Mouse (Mus musculus): ENCODE data around the gene Fcho2. TPM values are rescaled to one million over a fixed set of nuclear protein-coding genes. Genes with fewer than 3 reads are reported as not detected.

Fcho2 gene
- total and polyA plus RNA-seq, 3 experiments = 2.2 to 5.8 TPM; not detected in 1

DNA sequence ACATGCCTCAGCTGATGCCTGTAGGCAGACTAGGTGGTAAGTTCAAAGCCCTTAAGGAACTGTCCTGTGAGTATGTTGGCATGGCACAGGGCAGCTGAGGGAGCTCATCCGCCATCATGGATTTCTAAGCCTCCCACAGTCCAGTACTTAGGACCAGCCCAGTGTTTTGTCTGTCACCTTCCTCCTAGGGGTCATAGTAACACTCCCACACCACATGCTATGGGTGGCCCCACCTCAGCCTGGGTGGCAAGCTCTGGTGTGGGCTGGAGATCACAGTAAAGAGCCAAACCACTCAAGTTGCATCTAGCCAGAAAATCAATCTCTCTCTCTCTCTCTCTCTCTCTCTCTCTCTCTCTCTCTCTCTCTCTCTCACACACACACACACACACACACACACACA lies 136.0 kb downstream of the Fcho2 start:
- Histone ChIP-seq H3K9ac (ENCODE audit: control insufficient read depth, low read depth, low read length, poor library complexity, severe bottlenecking) (no peak overlapping the region), H3K27me3 (ENCODE audit: control insufficient read depth in 1 of 2, insufficient read depth in 2 of 2, low read length in 2 of 2) (no peaks in the 10 kb centered on the region), H3K27ac (ENCODE audit: control insufficient read depth, low read depth, low read length) (no peak overlapping the region), H3K4me3 (ENCODE audit: control insufficient read depth in 1 of 2, insufficient read depth in 1 of 2, low read depth in 2 of 2, low read length in 2 of 2) (no peak overlapping the region), H3K4me1 (ENCODE audit: control insufficient read depth in 1 of 2, insufficient read depth in 2 of 2, low read length in 2 of 2) (no peaks in the 10 kb centered on the region), H3K36me3 (ENCODE audit: control insufficient read depth in 1 of 2, insufficient read depth in 2 of 2, low read length in 2 of 2) (no peaks in the 10 kb centered on the region), H3K9me3 (replicated peaks; ENCODE audit: insufficient read depth, low read length) (no peaks in the 10 kb centered on the region), H3K79me2 (ENCODE audit: control insufficient read depth, insufficient read depth, low read length, poor library complexity) (no peaks in the 10 kb centered on the region)
- no peak for DNase-seq (ENCODE audit: low read depth, low spot score)
- no peak for TF ChIP-seq GATA1 (IDR thresholded peaks at IDR 0.05; ENCODE audit: low read depth, low read length)
- no peak for TF ChIP-seq USF2 (IDR thresholded peaks at IDR 0.05; ENCODE audit: borderline replicate concordance in 1 of 2, insufficient read depth in 1 of 2, low read depth in 1 of 2, low read length in 2 of 2)

DNA sequence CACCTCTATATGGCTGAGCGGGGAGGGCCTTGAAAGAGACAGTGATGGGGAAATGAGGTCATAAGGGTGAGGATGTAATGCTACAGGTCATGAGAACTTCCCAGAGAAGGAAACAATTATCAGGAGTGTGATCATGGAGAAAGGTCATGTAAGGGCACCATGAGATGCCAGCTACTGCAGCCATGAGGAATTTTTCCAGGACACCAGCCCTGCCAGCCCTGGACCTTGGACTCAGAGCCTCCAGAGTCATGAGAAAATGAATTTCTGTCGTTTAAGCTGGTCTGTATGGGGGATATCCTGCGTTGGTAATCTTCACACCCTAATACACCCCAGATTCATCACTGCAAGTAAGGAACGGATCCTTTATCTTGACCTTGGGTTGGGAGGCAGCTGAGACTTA lies 141.3 kb downstream of the Fcho2 start:
- Histone ChIP-seq H3K36me3 (ENCODE audit: control insufficient read depth in 1 of 2, insufficient read depth in 2 of 2, low read length in 2 of 2) (no peaks in the 10 kb centered on the region), H3K9ac (ENCODE audit: control insufficient read depth, low read depth, low read length, poor library complexity, severe bottlenecking) (no peak overlapping the region), H3K79me2 (ENCODE audit: control insufficient read depth, insufficient read depth, low read length, poor library complexity) (no peaks in the 10 kb centered on the region), H3K4me1 (ENCODE audit: control insufficient read depth in 1 of 2, insufficient read depth in 2 of 2, low read length in 2 of 2) (no peaks in the 10 kb centered on the region), H3K9me3 (replicated peaks; ENCODE audit: insufficient read depth, low read length) (no peaks in the 10 kb centered on the region), H3K27me3 (ENCODE audit: control insufficient read depth in 1 of 2, insufficient read depth in 2 of 2, low read length in 2 of 2) (no peaks in the 10 kb centered on the region), H3K4me3 (ENCODE audit: control insufficient read depth in 1 of 2, insufficient read depth in 1 of 2, low read depth in 2 of 2, low read length in 2 of 2) (no peak overlapping the region), H3K27ac (ENCODE audit: control insufficient read depth, low read depth, low read length) (no peak overlapping the region)
- no peak for TF ChIP-seq USF2 (IDR thresholded peaks at IDR 0.05; ENCODE audit: borderline replicate concordance in 1 of 2, insufficient read depth in 1 of 2, low read depth in 1 of 2, low read length in 2 of 2)
- no peak for TF ChIP-seq POLR2AphosphoS5 (IDR thresholded peaks at IDR 0.05; ENCODE audit: borderline replicate concordance, low read depth, low read length)
- DNase-seq (ENCODE audit: low read depth, low spot score) = no peak

Other genes starting within 250 kb of the Fcho2 start
- not detected in 2 replicates for gene Tmem174, start 178.0 kb downstream of the Fcho2 start, total RNA-seq (2012; rRNA removed)
- not detected for gene Tmem174, start 178.0 kb downstream of the Fcho2 start, polyA plus RNA-seq (2012; ENCODE audit: insufficient read depth in 1 of 2, insufficient read length in 2 of 2, low read depth in 1 of 2, low replicate concordance in 2 of 2, missing spikeins in 1 of 2)
- gene Tmem171, start 120.6 kb downstream of the Fcho2 start, total RNA-seq (2012; rRNA removed) = not detected in 2 replicates
- gene Tmem171, start 120.6 kb downstream of the Fcho2 start, polyA plus RNA-seq (2012; ENCODE audit: insufficient read depth in 1 of 2, insufficient read length in 2 of 2, low read depth in 1 of 2, low replicate concordance in 2 of 2, missing spikeins in 1 of 2) = not detected
- gene Tnpo1, start 110.9 kb upstream of the Fcho2 start, total RNA-seq (2012; rRNA removed) = 123 and 131 TPM in 2 replicates
- gene Tnpo1, start 110.9 kb upstream of the Fcho2 start, polyA plus RNA-seq (2012; ENCODE audit: insufficient read depth in 1 of 2, insufficient read length in 2 of 2, low read depth in 1 of 2, low replicate concordance in 2 of 2, missing spikeins in 1 of 2) = 10 to 100 TPM; 48.0 to 89.6 TPM
- not detected in 2 replicates for gene 1700024P04Rik, start 169.1 kb upstream of the Fcho2 start, total RNA-seq (2012; rRNA removed)
- not detected for gene 1700024P04Rik, start 169.1 kb upstream of the Fcho2 start, polyA plus RNA-seq (2012; ENCODE audit: insufficient read depth in 1 of 2, insufficient read length in 2 of 2, low read depth in 1 of 2, low replicate concordance in 2 of 2, missing spikeins in 1 of 2)